Mouse (Mus musculus) lung, postnatal 0 days (tissue): Measurements from ENCODE around the gene A530016L24Rik.

Experiments used
- CTCF ChIP-seq: IDR thresholded peaks from 2 replicates; pipeline ENCODE4 v1.5.1; 2016; ENCODE audit warnings: antibody characterized with exemption, mild to moderate bottlenecking
- EP300 ChIP-seq: IDR thresholded peaks from 2 replicates; pipeline ENCODE4 v1.6.1; 2016; ENCODE audit warnings: antibody characterized with exemption, mild to moderate bottlenecking, control low read depth

GRCm38 (mm10) chr12:112510365-112510732, 21.1 kb downstream of the A530016L24Rik start:
- TF ChIP-seq CTCF (no peak), EP300 (no peak)
